Mouse (Mus musculus) heart, embryonic 13.5 days (tissue): ENCODE data around the gene Tbc1d22a. TPM values are rescaled to one million over a fixed set of nuclear protein-coding genes. Genes with fewer than 3 reads are reported as not detected.

Experiments used
- ATAC-seq: fragments of 200-750 bp; cut with Nextera tagmentation; 2 replicates; pipeline ENCODE4 v1.8.0; 2017; ENCODE audit warnings: moderate TSS enrichment; ENCODE audit not compliant: insufficient number of reproducible peaks, low FRiP score, low TSS enrichment; ENCODE audit errors: extremely low read depth
- H3K27ac ChIP-seq: fragments of 300-500 bp; sonication (generic); replicated peaks from 2 replicates; pipeline ENCODE4 v1.5.1; 2015; ENCODE audit warnings: moderate library complexity, mild to moderate bottlenecking, inconsistent platforms
- H3K27me3 ChIP-seq: fragments of 300-500 bp; sonication (generic); replicated peaks from 2 replicates; pipeline ENCODE4 v1.6.1; 2015; ENCODE audit warnings: mild to moderate bottlenecking, inconsistent platforms
- H3K36me3 ChIP-seq: fragments of 300-500 bp; sonication (generic); 2 replicates; pipeline ENCODE4 v1.6.1; 2015; ENCODE audit warnings: mild to moderate bottlenecking, inconsistent platforms
- H3K4me1 ChIP-seq: fragments of 300-500 bp; sonication (generic); 2 replicates; pipeline ENCODE4 v1.6.1; 2015; ENCODE audit warnings: inconsistent platforms
- H3K4me2 ChIP-seq: fragments of 300-500 bp; sonication (generic); 2 replicates; pipeline ENCODE4 v1.6.1; 2015; ENCODE audit warnings: inconsistent platforms, mild to moderate bottlenecking, moderate library complexity
- H3K4me3 ChIP-seq: fragments of 300-500 bp; sonication (generic); 2 replicates; pipeline ENCODE4 v1.5.1; 2015; ENCODE audit warnings: moderate library complexity, mild to moderate bottlenecking, inconsistent platforms
- H3K9ac ChIP-seq: fragments of 300-500 bp; sonication (generic); 2 replicates; pipeline ENCODE4 v1.6.1; 2015; ENCODE audit warnings: inconsistent platforms, mild to moderate bottlenecking, moderate library complexity
- H3K9me3 ChIP-seq: fragments of 300-500 bp; sonication (generic); 2 replicates; pipeline ENCODE4 v1.6.1; 2016; ENCODE audit warnings: inconsistent platforms
- WGBS: fragments of 180-500 bp; shearing (Covaris S2); methylation state at CpG from one replicate; pipeline ENCODE4 v1.1.7; 2015; ENCODE audit warnings: mixed read lengths; 5-methylcytosine and 5-hydroxymethylcytosine counted together
- polyA plus RNA-seq: library from polyadenylated mRNA; unstranded; fragments of >200 nt; fragmentation: Nextera tagmentation; extraction: Ambion mirVana; gene quantifications from 2 replicates; pipeline ENCODE4 v1.2.1, GENCODE M21; 2015

Gene Tbc1d22a
- polyA plus RNA-seq, 1 experiment from 2014 or later = 9.1 TPM

DNA sequence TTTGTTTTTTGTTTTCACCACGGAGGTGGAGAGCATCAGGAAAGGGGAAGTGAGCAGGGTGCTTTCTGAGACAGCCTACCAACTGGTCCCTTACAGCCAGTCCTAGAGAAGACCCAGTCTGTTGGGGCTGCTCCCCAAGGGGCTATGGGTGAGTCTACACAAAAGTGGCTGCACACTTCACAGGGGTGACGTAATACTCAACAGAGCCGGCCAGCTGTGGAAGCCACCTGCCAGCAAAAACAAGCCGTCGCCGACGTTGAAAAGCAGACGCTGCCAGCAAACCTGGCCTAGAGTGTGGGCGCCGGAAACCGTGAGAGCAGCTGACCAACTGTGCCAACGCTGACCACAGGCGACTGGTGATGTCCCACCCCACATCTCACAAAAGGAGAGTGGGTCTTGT lies 31.6 kb upstream of the Tbc1d22a start:
- peak overlapping the region; percentile 8; the same call in 1 of the 2 replicates for H3K9ac ChIP-seq
- peak overlapping the region; percentile 75 for H3K27ac ChIP-seq

DNA sequence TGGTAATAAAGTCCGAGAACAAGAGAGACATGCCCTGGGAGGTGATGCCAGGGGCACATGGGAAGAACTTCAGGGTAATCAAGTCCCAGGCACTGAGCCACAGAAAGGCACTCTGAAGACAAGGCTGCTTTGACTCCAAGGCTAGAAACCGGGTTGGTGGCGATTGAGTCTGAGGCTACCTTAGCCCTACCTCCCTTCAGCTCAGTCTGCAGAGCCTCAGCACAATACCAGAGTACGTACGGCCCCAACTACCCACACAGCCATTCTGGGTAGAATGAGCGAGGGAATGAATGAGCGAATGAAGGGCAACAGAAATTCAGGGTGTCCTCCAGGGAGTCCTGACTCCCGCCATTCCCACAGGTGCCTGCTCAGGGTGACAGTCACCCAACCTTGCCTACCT lies 30.8 kb upstream of the Tbc1d22a start:
- Histone ChIP-seq H3K4me2 (no peak overlapping the region; the same call in 1 of the 2 replicates), H3K9ac (no peak overlapping the region)
- ATAC-seq = no peak

More for the DNA sequence above, 31.6 kb upstream of the Tbc1d22a start:
- H3K27me3 ChIP-seq = no peaks in the 10 kb centered on the region
- peak overlapping the region; percentile 49 for H3K4me2 ChIP-seq
- no peaks in the 10 kb centered on the region for H3K36me3 ChIP-seq
- no peak overlapping the region for H3K4me3 ChIP-seq
- WGBS = 43% methylated on average over 13 of the region's 13 CpGs
- H3K4me1 ChIP-seq = peaks cover 50% of the 10 kb centered on the region
- no peaks in the 10 kb centered on the region for H3K9me3 ChIP-seq
- ATAC-seq = no peak

GRCm38 (mm10) chr15:86184071-86184470 lies 30.2 kb upstream of the Tbc1d22a start:
- Histone ChIP-seq H3K4me1 (peaks cover 54% of the 10 kb centered on the region), H3K27me3 (no peaks in the 10 kb centered on the region), H3K9ac (peak overlapping the region; percentile 96), H3K27ac (peak overlapping the region; percentile 96; the same call in 1 of the 2 replicates), H3K9me3 (no peaks in the 10 kb centered on the region), H3K4me3 (peak overlapping the region; percentile 87), H3K4me2 (peak overlapping the region; percentile 85), H3K36me3 (no peaks in the 10 kb centered on the region)
- ATAC-seq = no peak
- WGBS = 48% methylated on average over 5 of the region's 5 CpGs

More for the DNA sequence above, 30.8 kb upstream of the Tbc1d22a start:
- Histone ChIP-seq H3K9me3 (no peaks in the 10 kb centered on the region), H3K4me1 (peaks cover 48% of the 10 kb centered on the region), H3K36me3 (no peaks in the 10 kb centered on the region), H3K4me3 (no peak overlapping the region), H3K27me3 (no peaks in the 10 kb centered on the region), H3K27ac (no peak overlapping the region)
- whole genome bisulfite sequencing = 85% methylated on average over 8 of the region's 8 CpGs

DNA sequence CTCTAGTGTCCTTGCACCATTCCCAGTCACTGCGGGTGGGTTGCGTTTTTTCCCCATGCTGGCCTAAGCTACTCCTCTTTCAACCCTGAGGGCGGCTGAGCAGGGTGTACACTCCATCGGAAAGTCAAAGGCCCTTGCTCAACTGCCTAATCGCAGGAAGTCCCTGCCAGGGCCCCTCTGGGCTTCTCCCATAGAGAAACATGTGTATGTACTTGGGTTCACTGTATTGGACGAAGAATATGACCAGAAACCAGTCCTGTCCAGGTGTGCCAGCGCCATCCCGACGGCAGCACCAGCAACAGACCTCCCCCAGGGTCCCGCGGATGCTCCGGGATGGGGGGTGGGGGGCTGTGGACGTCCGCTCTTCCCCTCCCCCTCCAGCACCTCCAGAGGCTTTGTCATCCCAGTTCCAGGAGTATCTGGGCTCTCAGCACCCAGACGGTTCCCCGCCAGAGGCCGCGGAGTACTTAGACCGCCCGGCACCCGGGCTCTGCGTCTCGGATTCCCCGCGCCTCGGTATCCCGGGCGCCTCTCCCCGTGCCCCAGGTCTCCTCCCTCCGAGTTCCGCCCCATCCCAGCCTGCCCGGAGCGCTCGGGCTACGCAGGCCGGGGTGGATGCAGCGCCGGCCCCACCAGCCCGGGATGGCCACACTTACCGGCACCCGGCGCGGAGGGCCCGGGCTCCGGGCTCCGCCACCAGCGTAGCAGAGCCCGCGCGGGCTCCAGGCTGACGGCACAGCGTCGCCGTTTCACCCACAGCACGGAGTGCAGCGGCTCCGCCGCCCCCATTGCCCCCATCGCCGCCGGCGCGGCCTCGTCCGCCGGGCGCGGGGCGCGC lies 29.2 kb upstream of the Tbc1d22a start:
- H3K36me3 ChIP-seq = no peaks in the 10 kb centered on the region
- peak overlapping the region; percentile 87 for H3K4me3 ChIP-seq
- H3K4me2 ChIP-seq = peak overlapping the region; percentile 85
- WGBS = under 1% methylated on average over 70 of the region's 70 CpGs
- H3K27ac ChIP-seq = peak overlapping the region; percentile 96
- no peaks in the 10 kb centered on the region for H3K9me3 ChIP-seq
- no peak; the same call in 1 of the 2 replicates for ATAC-seq
- peaks cover 62% of the 10 kb centered on the region for H3K4me1 ChIP-seq
- H3K9ac ChIP-seq = peak overlapping the region; percentile 96
- H3K27me3 ChIP-seq = peaks cover 2% of the 10 kb centered on the region; the same call in 1 of the 2 replicates

DNA sequence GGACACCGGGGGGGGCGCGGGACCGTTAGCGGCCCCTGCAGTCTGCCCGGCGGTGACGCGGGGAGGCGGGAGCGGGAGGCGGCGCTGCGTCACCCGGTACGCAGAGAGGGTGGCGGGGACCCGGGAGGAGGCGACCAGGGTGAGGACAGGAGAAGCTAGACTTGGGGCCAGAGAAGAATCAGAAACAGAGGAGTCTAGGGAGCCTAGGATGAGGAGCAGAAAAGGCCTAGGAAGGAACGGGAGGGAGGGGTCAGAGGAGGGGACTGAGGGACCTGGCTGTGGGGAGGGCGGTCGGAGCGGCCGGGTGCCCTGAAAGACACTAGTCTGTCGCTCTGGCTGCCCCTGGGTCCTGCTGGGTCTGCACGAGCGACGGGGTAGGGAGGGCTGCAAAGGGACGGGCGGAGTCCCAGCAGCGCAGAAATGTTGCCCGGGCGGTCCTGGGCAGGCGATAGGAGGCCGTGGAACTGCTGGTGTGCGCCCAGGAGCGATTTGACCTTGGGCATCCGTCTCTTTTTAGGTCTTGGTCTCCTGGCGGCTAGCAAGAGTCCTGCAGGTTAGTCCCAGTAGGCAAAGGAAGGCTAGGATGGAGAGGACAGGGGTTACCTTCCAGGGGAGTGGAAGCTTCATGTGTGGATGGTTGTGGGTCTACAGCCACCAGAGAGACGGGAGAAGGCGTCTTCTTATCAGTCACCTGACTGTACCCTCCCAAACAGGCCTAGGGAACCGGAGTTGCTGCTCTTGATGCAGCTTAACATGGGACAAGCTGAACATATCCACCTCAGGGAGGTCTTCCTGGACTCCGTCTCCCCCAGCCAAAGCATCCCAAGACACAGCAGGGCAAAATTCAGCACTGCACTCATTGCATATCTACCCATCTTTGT lies 28.3 kb upstream of the Tbc1d22a start, which contains the start of gene Cerk:
Gene Cerk, minus strand, starts transcription at position 453 of the 881 bp plus-strand sequence.
- Histone ChIP-seq H3K9me3 (no peaks in the 10 kb centered on the region), H3K4me1 (peaks cover 62% of the 10 kb centered on the region), H3K36me3 (no peaks in the 10 kb centered on the region), H3K9ac (peak within 1 kb of the TSS; percentile 96), H3K27ac (peak within 1 kb of the TSS; percentile 96), H3K4me2 (peak within 1 kb of the TSS; percentile 85), H3K4me3 (peak within 1 kb of the TSS; percentile 87), H3K27me3 (peaks cover 8% of the 10 kb centered on the region; the same call in 1 of the 2 replicates)
- peak; percentile 56; the same call in 1 of the 2 replicates for ATAC-seq
- WGBS = 2% methylated on average over 43 of the region's 43 CpGs

GRCm38 (mm10) chr15:86186686-86187085 lies 27.6 kb upstream of the Tbc1d22a start:
- H3K27me3 ChIP-seq = peaks cover 8% of the 10 kb centered on the region; the same call in 1 of the 2 replicates
- H3K9me3 ChIP-seq = no peaks in the 10 kb centered on the region
- no peak for ATAC-seq
- 48% methylated on average over 3 of the region's 3 CpGs for WGBS
- no peaks in the 10 kb centered on the region for H3K36me3 ChIP-seq
- H3K4me3 ChIP-seq = peak overlapping the region; percentile 87; the same call in 1 of the 2 replicates
- peak overlapping the region; percentile 96; the same call in 1 of the 2 replicates for H3K9ac ChIP-seq
- H3K27ac ChIP-seq = 0 out of 2 replicates have a peak overlapping the region, but pooled peaks have one; percentile 96
- peak overlapping the region; percentile 85 for H3K4me2 ChIP-seq
- H3K4me1 ChIP-seq = peaks cover 57% of the 10 kb centered on the region

- WGBS = 61% methylated on average over 5 of the region's 5 CpGs
- ATAC-seq = no peak
- Histone ChIP-seq H3K9ac (0 out of 2 replicates have a peak overlapping the region, but pooled peaks have one; percentile 25), H3K4me1 (peaks cover 46% of the 10 kb centered on the region), H3K4me3 (no peak overlapping the region), H3K27me3 (peaks cover 8% of the 10 kb centered on the region; the same call in 1 of the 2 replicates), H3K4me2 (no peak overlapping the region), H3K36me3 (no peaks in the 10 kb centered on the region), H3K27ac (no peak overlapping the region), H3K9me3 (no peaks in the 10 kb centered on the region)
These were observed 26.1 kb upstream of the Tbc1d22a start for GRCm38 (mm10) chr15:86188186-86188585.

DNA sequence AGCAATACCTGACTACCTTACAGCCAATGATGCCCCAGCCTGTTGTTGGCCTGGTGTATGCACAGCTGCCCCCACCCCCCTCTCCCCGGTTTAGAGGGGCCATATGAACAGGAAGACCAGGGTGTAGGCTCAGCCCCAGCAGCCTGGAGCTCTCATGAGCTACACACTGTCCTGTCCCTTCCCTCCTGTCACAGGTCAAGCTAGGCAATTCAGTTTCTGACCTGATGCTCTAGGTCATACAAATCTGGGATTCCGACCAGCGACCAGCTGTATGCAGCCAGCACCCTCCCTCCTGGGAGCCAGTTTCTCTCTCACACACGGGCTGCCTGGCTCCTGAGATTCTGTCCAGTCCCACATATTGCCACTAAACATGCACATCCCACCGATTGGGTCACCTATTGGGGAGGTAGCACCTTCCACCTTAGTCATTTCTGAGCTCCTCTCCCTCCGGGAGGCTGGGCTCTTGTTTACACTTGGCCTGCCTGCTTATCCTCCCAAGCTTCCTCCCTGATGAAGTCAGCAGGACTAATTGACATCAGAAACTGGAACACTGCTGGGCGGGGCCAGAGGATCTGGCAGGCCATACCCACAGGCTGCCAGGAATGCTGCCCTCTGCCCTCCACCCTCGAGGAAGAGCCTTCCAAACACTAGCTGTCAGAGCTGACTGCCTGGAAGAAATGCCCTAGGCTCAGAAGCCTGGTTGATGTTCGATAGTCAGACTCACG lies 25.4 kb upstream of the Tbc1d22a start:
- Histone ChIP-seq H3K9me3 (no peaks in the 10 kb centered on the region), H3K4me1 (peaks cover 41% of the 10 kb centered on the region), H3K27me3 (peaks cover 8% of the 10 kb centered on the region; the same call in 1 of the 2 replicates), H3K27ac (0 out of 2 replicates have a peak overlapping the region, but pooled peaks have one; percentile 16), H3K4me3 (no peak overlapping the region), H3K4me2 (0 out of 2 replicates have a peak overlapping the region, but pooled peaks have one; percentile 4), H3K9ac (peak overlapping the region; percentile 25; the same call in 1 of the 2 replicates), H3K36me3 (no peaks in the 10 kb centered on the region)
- no peak for ATAC-seq
- WGBS = 35% methylated on average over 10 of the region's 10 CpGs

DNA sequence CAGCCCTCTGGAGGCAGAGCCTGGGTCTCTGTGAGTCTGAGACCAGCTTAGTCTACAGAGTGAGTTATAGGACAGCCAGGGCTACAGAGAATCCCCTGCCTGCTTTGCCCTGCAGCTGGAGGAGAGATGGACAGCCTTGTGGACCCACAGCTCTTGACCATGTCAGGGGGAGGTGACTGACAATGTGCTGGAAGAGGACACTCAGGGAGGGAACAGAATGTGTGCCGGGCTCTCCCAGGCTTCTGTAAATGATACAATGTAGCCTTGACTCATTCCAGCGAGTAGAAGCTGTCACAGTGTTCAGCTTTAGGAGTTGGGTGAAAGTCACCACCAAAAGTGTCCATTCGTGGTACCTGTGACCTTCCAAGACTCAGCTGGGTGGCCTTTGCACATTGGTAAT lies 23.9 kb upstream of the Tbc1d22a start:
- Histone ChIP-seq H3K9me3 (no peaks in the 10 kb centered on the region), H3K27ac (no peak overlapping the region), H3K9ac (no peak overlapping the region), H3K36me3 (no peaks in the 10 kb centered on the region), H3K27me3 (peaks cover 8% of the 10 kb centered on the region; the same call in 1 of the 2 replicates), H3K4me3 (no peak overlapping the region), H3K4me2 (no peak overlapping the region), H3K4me1 (peaks cover 31% of the 10 kb centered on the region)
- no peak for ATAC-seq
- WGBS = 70% methylated on average over 3 of the region's 3 CpGs

DNA sequence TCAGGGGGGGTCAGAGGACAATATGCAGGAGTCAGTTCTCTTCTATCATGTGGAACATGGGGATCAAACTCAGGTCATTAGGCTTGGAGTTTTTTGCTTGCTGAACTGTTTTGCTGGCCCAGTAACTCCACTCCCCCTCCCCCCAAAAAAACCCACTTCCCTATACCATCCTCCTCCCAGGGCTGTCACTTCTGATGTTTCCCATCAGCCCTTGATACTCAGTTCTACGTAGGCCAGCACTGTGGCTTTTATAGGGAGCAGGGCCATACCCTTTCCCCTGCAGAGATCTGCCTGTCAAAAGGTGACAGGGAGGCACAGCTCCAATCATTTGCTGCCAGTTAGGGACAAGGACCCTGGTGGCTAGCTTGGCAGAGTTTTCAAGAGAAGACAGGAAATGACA lies 22.8 kb upstream of the Tbc1d22a start:
- 33% methylated on average over 1 of the region's 1 CpGs for WGBS
- no peak for ATAC-seq

More for the DNA sequence above, 22.8 kb upstream of the Tbc1d22a start:
- Histone ChIP-seq H3K9ac (0 out of 2 replicates have a peak overlapping the region, but pooled peaks have one; percentile 19), H3K4me2 (no peak overlapping the region), H3K27ac (no peak overlapping the region), H3K36me3 (no peaks in the 10 kb centered on the region), H3K27me3 (peaks cover 12% of the 10 kb centered on the region), H3K9me3 (no peaks in the 10 kb centered on the region), H3K4me3 (no peak overlapping the region), H3K4me1 (peaks cover 26% of the 10 kb centered on the region)
